In the genomic region with DNA sequence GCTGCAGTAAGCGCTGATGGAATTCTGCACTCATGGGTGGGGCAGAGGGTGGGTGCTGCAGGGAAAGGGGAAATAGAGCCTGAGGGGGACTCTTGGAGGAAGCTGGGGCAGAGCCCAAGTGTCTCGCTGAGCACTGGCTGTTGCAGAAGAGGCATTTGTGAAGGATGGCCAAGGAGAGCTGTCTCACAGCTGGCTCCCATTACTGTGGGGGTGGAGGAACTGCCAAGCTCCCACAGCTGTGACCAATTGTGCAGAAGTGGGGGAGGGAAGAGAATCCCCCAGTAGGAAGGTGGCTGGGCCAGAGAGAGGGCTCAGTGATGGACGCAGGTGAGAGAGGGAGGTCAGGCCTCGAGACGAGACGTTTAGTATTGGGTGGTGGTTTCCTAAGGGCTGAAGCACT, we compare ENCODE assay signal across 8 mouse cellular contexts. TPM values are rescaled to one million over a fixed set of nuclear protein-coding genes. Genes with fewer than 3 reads are reported as not detected.
A peak's percentile ranks its signal among the peaks of the same experiment; 100 is the strongest.
DNase-seq lines count a peak whose midpoint lies in the region; ATAC-seq and TF ChIP-seq lines count a peak whose summit lies in the region.

No protein-coding gene starts in this region.

- H3K9ac ChIP-seq in forebrain, embryonic 15.5 days (replicated peaks), result no peak overlapping the region
- H3K9ac ChIP-seq in forebrain, embryonic 11.5 days (ENCODE audit: low read length), result no peak overlapping the region
- H3K9ac ChIP-seq in limb, embryonic 12.5 days (replicated peaks), result no peak overlapping the region
- H3K9ac ChIP-seq in liver, embryonic 11.5 days (ENCODE audit: low read depth, low read length), result no peak overlapping the region

- no peak for DNase-seq in forebrain, embryonic 11.5 days (ENCODE audit: low spot score)
- DNase-seq in 3T3-L1 (ENCODE audit: low read depth, low spot score), result peak; percentile 82
- DNase-seq in gastrocnemius, adult 2 months, result peak; percentile 65
- no peak for DNase-seq in T-cell, adult 2 months (ENCODE audit: low spot score)
- no peak for DNase-seq in thymus, postnatal 0 days (ENCODE audit: low spot score)
- DNase-seq in liver, embryonic 11.5 days (ENCODE audit: low spot score), result no peak

- intact Hi-C loops in gastrocnemius, adult 2 months (cut with DNase I), result no loop called here

- no peak overlapping the region for H3K4me2 ChIP-seq in forebrain, embryonic 15.5 days (replicated peaks)
- no peak overlapping the region for H3K4me2 ChIP-seq in forebrain, embryonic 11.5 days (ENCODE audit: low read depth, low read length, severe bottlenecking)
- H3K4me2 ChIP-seq in limb, embryonic 12.5 days, result peak overlapping the region; percentile 8
- no peak overlapping the region for H3K4me2 ChIP-seq in liver, embryonic 11.5 days

- no peak for TF ChIP-seq CTCF in gastrocnemius, adult 2 months (IDR thresholded peaks at IDR 0.05)

- no peak overlapping the region for H3K4me3 ChIP-seq in forebrain, embryonic 15.5 days
- no peak overlapping the region for H3K4me3 ChIP-seq in forebrain, embryonic 11.5 days (ENCODE audit: low read depth, low read length)
- H3K4me3 ChIP-seq in gastrocnemius, adult 2 months, result no peak overlapping the region
- H3K4me3 ChIP-seq in limb, embryonic 12.5 days (replicated peaks), result no peak overlapping the region
- no peak overlapping the region for H3K4me3 ChIP-seq in liver, embryonic 11.5 days (ENCODE audit: low read depth, low read length)

- no peak for ATAC-seq in forebrain, embryonic 15.5 days (replicated peaks)
- no peak for ATAC-seq in forebrain, embryonic 11.5 days (replicated peaks; ENCODE audit: low FRiP score)
- peak; percentile 65 for ATAC-seq in limb, embryonic 12.5 days (ENCODE audit: insufficient number of reproducible peaks, insufficient read depth, low FRiP score, low TSS enrichment, low read depth)
- no peak for ATAC-seq in liver, embryonic 11.5 days (replicated peaks; ENCODE audit: low FRiP score)

- no peaks in the 10 kb centered on the region for H3K27me3 ChIP-seq in forebrain, embryonic 15.5 days
- no peaks in the 10 kb centered on the region for H3K27me3 ChIP-seq in forebrain, embryonic 11.5 days (ENCODE audit: control insufficient read depth, insufficient read depth, low read length)
- no peaks in the 10 kb centered on the region for H3K27me3 ChIP-seq in limb, embryonic 12.5 days
- no peaks in the 10 kb centered on the region for H3K27me3 ChIP-seq in liver, embryonic 11.5 days (replicated peaks; ENCODE audit: control insufficient read depth, insufficient read depth, low read length)

- H3K27ac ChIP-seq in forebrain, embryonic 15.5 days (replicated peaks), result 0 out of 2 replicates have a peak overlapping the region, but pooled peaks have one; percentile 26
- no peak overlapping the region for H3K27ac ChIP-seq in forebrain, embryonic 11.5 days (ENCODE audit: low read depth, low read length)
- peak overlapping the region; percentile 16; the same call in 1 of the 2 replicates for H3K27ac ChIP-seq in gastrocnemius, adult 2 months
- peak overlapping the region; percentile 81 for H3K27ac ChIP-seq in limb, embryonic 12.5 days
- H3K27ac ChIP-seq in liver, embryonic 11.5 days (ENCODE audit: low read depth, low read length), result no peak overlapping the region

- H3K36me3 ChIP-seq in forebrain, embryonic 15.5 days, result 0 out of 2 replicates have a peak, but pooled peaks cover 6% of the 10 kb centered on the region
- H3K36me3 ChIP-seq in forebrain, embryonic 11.5 days (ENCODE audit: control insufficient read depth, insufficient read depth, low read length), result no peaks in the 10 kb centered on the region; the same call in 1 of the 2 replicates
- peaks cover 70% of the 10 kb centered on the region for H3K36me3 ChIP-seq in limb, embryonic 12.5 days
- peaks cover 4% of the 10 kb centered on the region; the same call in 1 of the 2 replicates for H3K36me3 ChIP-seq in liver, embryonic 11.5 days (ENCODE audit: control insufficient read depth, insufficient read depth, low read length)

- H3K9me3 ChIP-seq in forebrain, embryonic 15.5 days, result no peaks in the 10 kb centered on the region
- no peaks in the 10 kb centered on the region for H3K9me3 ChIP-seq in forebrain, embryonic 11.5 days (ENCODE audit: control insufficient read depth, low read length)
- no peaks in the 10 kb centered on the region for H3K9me3 ChIP-seq in limb, embryonic 12.5 days
- no peaks in the 10 kb centered on the region for H3K9me3 ChIP-seq in liver, embryonic 11.5 days (ENCODE audit: control insufficient read depth, low read length)

- 78% methylated on average over 6 of the region's 6 CpGs for WGBS in forebrain, embryonic 15.5 days
- WGBS in forebrain, embryonic 11.5 days, result 81% methylated on average over 6 of the region's 6 CpGs
- 10% methylated on average over 6 of the region's 6 CpGs for WGBS in limb, embryonic 12.5 days
- 62% methylated on average over 6 of the region's 6 CpGs for WGBS in liver, embryonic 11.5 days

- peaks cover 17% of the 10 kb centered on the region; the same call in 1 of the 2 replicates for H3K4me1 ChIP-seq in forebrain, embryonic 15.5 days
- H3K4me1 ChIP-seq in forebrain, embryonic 11.5 days (replicated peaks; ENCODE audit: control insufficient read depth, insufficient read depth, low read length), result no peaks in the 10 kb centered on the region
- peaks cover 33% of the 10 kb centered on the region for H3K4me1 ChIP-seq in limb, embryonic 12.5 days (replicated peaks)
- no peaks in the 10 kb centered on the region for H3K4me1 ChIP-seq in liver, embryonic 11.5 days (replicated peaks; ENCODE audit: control insufficient read depth, insufficient read depth, low read length)

RNA-seq across cellular contexts. Expression of a gene that starts 54.2 kb away (rescaled TPM):
- polyA plus RNA-seq in forebrain, embryonic 15.5 days (2015; fragmentation: Nextera tagmentation; extraction: Ambion mirVana), result 220 and 247 TPM in 2 replicates
- 91.9 and 92.6 TPM in 2 replicates for polyA plus RNA-seq in forebrain, embryonic 11.5 days (2014; fragmentation: Nextera tagmentation; extraction: Ambion mirVana)
- total RNA-seq in gastrocnemius, adult 2 months (2021), result 10 to 100 TPM; 16.0 to 17.8 TPM
- 45.0 and 46.4 TPM in 2 replicates for polyA plus RNA-seq in limb, embryonic 12.5 days (2016; fragmentation: Nextera tagmentation; extraction: Ambion mirVana)
- 80.3 and 91.5 TPM in 2 replicates for polyA plus RNA-seq in thymus, postnatal 0 days (2015; fragmentation: Nextera tagmentation; extraction: Ambion mirVana)
- polyA plus RNA-seq in liver, embryonic 11.5 days (2014; fragmentation: Nextera tagmentation; extraction: Ambion mirVana), result 50.8 and 53.5 TPM in 2 replicates

Comparison
In these comparisons a context has a peak if more than half of its experiments do, and no peak if none do; other contexts are left out.
1. H3K27ac ChIP-seq: peak in forebrain, embryonic 15.5 days (single experiment), gastrocnemius, adult 2 months (single experiment) and limb, embryonic 12.5 days (single experiment); none in forebrain, embryonic 11.5 days (single experiment) and liver, embryonic 11.5 days (single experiment).
2. DNase-seq: peak in 3T3-L1 (single experiment) and gastrocnemius, adult 2 months (single experiment); none in forebrain, embryonic 11.5 days (single experiment), T-cell, adult 2 months (single experiment), thymus, postnatal 0 days (single experiment) and liver, embryonic 11.5 days (single experiment).